9 mouse cellular contexts compared by ENCODE assay signal in genomic region chr12:42987018-42987606, GRCm38 (mm10).
DNase-seq lines count a peak whose midpoint lies in the region; ATAC-seq and TF ChIP-seq lines count a peak whose summit lies in the region.
"Had no signal": no experiment of that assay in that cellular context is flagged by ENCODE, and none has a peak within 500 bp of the region (broad histone marks: within the 10 kb centered on the region; RNA-seq: fewer than 3 reads in every experiment).

No protein-coding gene starts in this region.

- H3K4me1 ChIP-seq in ES-Bruce4 (ENCODE audit: control insufficient read depth, insufficient read depth, low read length) = no peaks in the 10 kb centered on the region
- H3K4me1 ChIP-seq in hindbrain, embryonic 14.5 days (replicated peaks; ENCODE audit: control insufficient read depth, insufficient read depth, low read length) = 0 out of 2 replicates have a peak, but pooled peaks cover 6% of the 10 kb centered on the region
- H3K4me1 ChIP-seq in midbrain, embryonic 11.5 days (ENCODE audit: control insufficient read depth, insufficient read depth, low read length) = no peaks in the 10 kb centered on the region
- H3K4me1 ChIP-seq: lung, embryonic 15.5 days had no signal

- peak; percentile 90 for DNase-seq in brain, embryonic 14.5 days (ENCODE audit: low read depth)
- peak; percentile 64 for DNase-seq in hindbrain, embryonic 14.5 days (ENCODE audit: low spot score)
- peak; percentile 84 for DNase-seq in midbrain, embryonic 11.5 days (ENCODE audit: low spot score, missing footprints)
- no peak for DNase-seq in urinary bladder, postnatal 10 days (ENCODE audit: low spot score)
- no peak for DNase-seq in kidney, postnatal 36 days
- no peak for DNase-seq in cerebellum, adult 8-10 months
- no peak for DNase-seq in adrenal gland, adult 2 months

- no peaks in the 10 kb centered on the region for H3K9me3 ChIP-seq in ES-Bruce4 (replicated peaks; ENCODE audit: control insufficient read depth, insufficient read depth, low read length, poor library complexity, severe bottlenecking)
- H3K9me3 ChIP-seq in hindbrain, embryonic 14.5 days (ENCODE audit: control insufficient read depth, low read length) = no peaks in the 10 kb centered on the region
- no peaks in the 10 kb centered on the region for H3K9me3 ChIP-seq in midbrain, embryonic 11.5 days (ENCODE audit: control insufficient read depth, low read length)
- H3K9me3 ChIP-seq: lung, embryonic 15.5 days had no signal

- no peak for TF ChIP-seq POLR2A in ES-Bruce4 (IDR thresholded peaks at IDR 0.05; ENCODE audit: insufficient read depth, low read length)
- no peak for TF ChIP-seq POLR2A in brain, embryonic 14.5 days (IDR thresholded peaks at IDR 0.05; ENCODE audit: borderline replicate concordance, extremely low read depth, insufficient read depth, insufficient read length, poor library complexity, severe bottlenecking)

- peak; percentile 74 for ATAC-seq in hindbrain, embryonic 14.5 days (ENCODE audit: low FRiP score)
- ATAC-seq in midbrain, embryonic 11.5 days (ENCODE audit: low FRiP score) = peak; percentile 85

- whole genome bisulfite sequencing in hindbrain, embryonic 14.5 days = 27% methylated on average over 2 of the region's 2 CpGs
- 18% methylated on average over 2 of the region's 2 CpGs for WGBS in midbrain, embryonic 11.5 days

- no peak overlapping the region for H3K27ac ChIP-seq in ES-Bruce4 (ENCODE audit: insufficient read depth, low read length)
- no peak overlapping the region for H3K27ac ChIP-seq in hindbrain, embryonic 14.5 days
- no peak overlapping the region for H3K27ac ChIP-seq in midbrain, embryonic 11.5 days (ENCODE audit: low read depth, low read length)
- H3K27ac ChIP-seq: lung, embryonic 15.5 days had no signal

- no peak for TF ChIP-seq EP300 in ES-Bruce4 (IDR thresholded peaks at IDR 0.05; ENCODE audit: insufficient read depth, low read depth, low read length)

- H3K36me3 ChIP-seq in ES-Bruce4 (ENCODE audit: control insufficient read depth, insufficient read depth, low read length, poor library complexity, severe bottlenecking) = no peaks in the 10 kb centered on the region
- no peaks in the 10 kb centered on the region for H3K36me3 ChIP-seq in hindbrain, embryonic 14.5 days (replicated peaks; ENCODE audit: control insufficient read depth, insufficient read depth)
- H3K36me3 ChIP-seq in midbrain, embryonic 11.5 days (ENCODE audit: control insufficient read depth, insufficient read depth, low read length) = no peaks in the 10 kb centered on the region
- H3K36me3 ChIP-seq: lung, embryonic 15.5 days had no signal

- TF ChIP-seq CTCF in ES-Bruce4 (IDR thresholded peaks at IDR 0.05; ENCODE audit: low read depth, low read length) = peak; percentile 19
- TF ChIP-seq CTCF in brain, embryonic 14.5 days (IDR thresholded peaks at IDR 0.05; ENCODE audit: borderline replicate concordance, extremely low read depth, insufficient read depth, insufficient read length) = peak; percentile 71; the same call in 1 of the 2 replicates

- H3K27me3 ChIP-seq in ES-Bruce4 (ENCODE audit: control insufficient read depth, insufficient read depth, low read length, poor library complexity, severe bottlenecking) = no peaks in the 10 kb centered on the region
- H3K27me3 ChIP-seq in hindbrain, embryonic 14.5 days (ENCODE audit: control insufficient read depth, insufficient read depth, low read length) = no peaks in the 10 kb centered on the region
- H3K27me3 ChIP-seq in midbrain, embryonic 11.5 days (ENCODE audit: control insufficient read depth, insufficient read depth, low read length) = no peaks in the 10 kb centered on the region
- H3K27me3 ChIP-seq: lung, embryonic 15.5 days had no signal

- H3K4me2 ChIP-seq in hindbrain, embryonic 14.5 days (replicated peaks) = no peak overlapping the region
- no peak overlapping the region for H3K4me2 ChIP-seq in midbrain, embryonic 11.5 days
- H3K4me2 ChIP-seq: lung, embryonic 15.5 days had no signal

- H3K9ac ChIP-seq in ES-Bruce4 (ENCODE audit: low read depth, poor library complexity, severe bottlenecking) = no peak overlapping the region
- no peak overlapping the region for H3K9ac ChIP-seq in hindbrain, embryonic 14.5 days
- H3K9ac ChIP-seq in midbrain, embryonic 11.5 days (ENCODE audit: low read length) = no peak overlapping the region
- H3K9ac ChIP-seq: lung, embryonic 15.5 days had no signal

- H3K4me3 ChIP-seq in ES-Bruce4 (ENCODE audit: low read depth, low read length) = no peak overlapping the region
- H3K4me3 ChIP-seq in hindbrain, embryonic 14.5 days (replicated peaks; ENCODE audit: low read length) = no peak overlapping the region
- H3K4me3 ChIP-seq in midbrain, embryonic 11.5 days (ENCODE audit: low read depth, low read length) = no peak overlapping the region
- H3K4me3 ChIP-seq: lung, embryonic 15.5 days had no signal

Comparison
In these comparisons a context has a peak if more than half of its experiments do, and no peak if none do; other contexts are left out.
1. DNase-seq: peak in brain, embryonic 14.5 days (single experiment), hindbrain, embryonic 14.5 days (single experiment) and midbrain, embryonic 11.5 days (single experiment); none in urinary bladder, postnatal 10 days (single experiment), kidney, postnatal 36 days (0 of 2), cerebellum, adult 8-10 months (single experiment) and adrenal gland, adult 2 months (single experiment).